Mouse (Mus musculus) bone marrow, adult 2 months (tissue): ENCODE data around the gene Hist1h4f. TPM values are rescaled to one million over a fixed set of nuclear protein-coding genes. Genes with fewer than 3 reads are reported as not detected.

Experiments used
- H3K27ac ChIP-seq: fragments of 200-500 bp; 2 replicates; pipeline ENCODE4 v1.5.1; 2012; ENCODE audit warnings: low read depth, mild to moderate bottlenecking, control low read depth, inconsistent platforms, low read length; ENCODE audit not compliant: control insufficient read depth, poor library complexity, insufficient read depth
- H3K4me1 ChIP-seq: fragments of 200-500 bp; 2 replicates; pipeline ENCODE4 v1.6.1; 2011; ENCODE audit warnings: low read length; ENCODE audit not compliant: control insufficient read depth, insufficient read depth
- H3K4me3 ChIP-seq: fragments of 200-500 bp; replicated peaks from 2 replicates; pipeline ENCODE3; 2011; ENCODE audit warnings: mild to moderate bottlenecking, low read depth, low read length, control low read depth; ENCODE audit not compliant: control insufficient read depth
- CTCF ChIP-seq: fragments of 200-500 bp; IDR thresholded peaks from 2 replicates; pipeline ENCODE4 v1.5.1; 2011; ENCODE audit warnings: low read length, control low read depth; ENCODE audit not compliant: control insufficient read depth, insufficient read depth
- POLR2A ChIP-seq: fragments of 200-500 bp; IDR thresholded peaks from 2 replicates; pipeline ENCODE4 v1.6.1; 2011; ENCODE audit warnings: low read depth, mild to moderate bottlenecking, control low read depth, low read length, borderline replicate concordance; ENCODE audit not compliant: control insufficient read depth
- WGBS: fragments of 180-500 bp; shearing (Covaris S2); methylation state at CpG from one replicate; pipeline ENCODE4 v1.1.7; 2018; 5-methylcytosine and 5-hydroxymethylcytosine counted together
- polyA plus RNA-seq: library from polyadenylated mRNA; stranded (reverse); fragments of >200 nt; gene quantifications from 2 replicates; pipeline ENCODE4 v1.2.4, GENCODE M21; 2011; ENCODE audit warnings: low replicate concordance; ENCODE audit not compliant: missing spikeins, insufficient read depth, insufficient read length

Hist1h4f gene
- polyA plus RNA-seq, 1 experiment, result 284 TPM

DNA sequence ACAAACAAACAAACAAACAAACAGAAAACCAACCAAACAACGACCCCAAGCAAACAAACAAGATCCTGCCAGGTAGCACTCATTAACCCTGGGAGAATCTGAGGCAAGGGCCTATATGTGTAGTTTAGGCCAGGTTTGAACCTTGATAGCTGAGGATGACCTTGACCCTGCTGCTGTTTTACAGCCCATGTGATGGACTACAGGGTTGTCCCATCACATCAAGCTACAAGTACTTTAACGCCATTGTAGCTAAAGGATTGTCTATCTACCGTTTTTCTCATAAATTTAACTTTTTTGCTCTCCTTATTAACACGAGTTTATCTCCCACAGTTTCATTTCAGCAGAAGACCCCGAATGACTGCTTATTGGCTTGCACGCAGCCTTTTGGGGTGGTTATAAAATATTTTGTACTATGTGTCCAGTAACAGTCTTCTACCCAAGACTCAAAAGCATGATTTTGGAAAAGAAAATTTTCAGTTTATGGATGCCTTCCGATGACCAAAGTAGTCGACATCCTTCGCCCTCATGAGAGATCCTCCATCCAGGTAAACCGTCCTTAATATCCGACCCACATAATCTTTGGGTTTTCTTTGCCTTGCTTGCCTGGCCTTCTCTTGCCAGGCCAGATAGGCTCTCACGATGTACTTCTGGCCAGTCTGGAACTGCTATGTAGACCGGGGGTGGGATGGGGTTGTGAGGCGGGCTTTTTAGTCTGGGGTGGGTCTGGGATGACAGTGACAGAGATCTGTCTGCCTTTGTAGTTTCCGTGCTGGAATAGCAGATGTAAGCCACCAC is 35.4 kb downstream of the Hist1h4f start:
- 72% methylated on average over 15 of the region's 15 CpGs for WGBS
- TF ChIP-seq CTCF, result no peak
- no peak for TF ChIP-seq POLR2A
- no peaks in the 10 kb centered on the region; the same call in 1 of the 2 replicates for H3K4me1 ChIP-seq
- no peak overlapping the region for H3K27ac ChIP-seq
- H3K4me3 ChIP-seq, result no peak overlapping the region

DNA sequence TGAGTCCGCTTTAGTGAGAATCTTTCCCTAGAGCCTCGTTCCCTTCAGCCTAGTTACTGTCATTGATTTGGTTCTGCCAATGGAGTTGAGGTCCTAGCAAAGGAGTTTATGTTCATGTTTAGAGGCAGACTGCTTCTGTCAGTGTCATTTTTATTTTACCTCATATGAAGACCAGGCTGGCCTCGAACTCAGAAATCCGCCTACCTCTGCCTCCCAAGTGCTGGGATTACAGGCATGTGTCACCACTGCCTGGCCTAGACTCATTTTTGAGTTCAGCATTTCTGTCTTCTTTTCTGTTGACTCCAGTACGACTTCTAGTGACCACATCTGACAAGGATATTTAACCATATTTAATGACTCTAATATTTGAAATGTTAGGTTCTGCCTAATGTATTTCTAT is 36.2 kb downstream of the Hist1h4f start:
- TF ChIP-seq POLR2A (no peak), CTCF (no peak)
- H3K4me1 ChIP-seq, result no peaks in the 10 kb centered on the region; the same call in 1 of the 2 replicates
- 76% methylated on average over 5 of the region's 5 CpGs for WGBS
- H3K27ac ChIP-seq, result no peak overlapping the region
- H3K4me3 ChIP-seq, result no peak overlapping the region

DNA sequence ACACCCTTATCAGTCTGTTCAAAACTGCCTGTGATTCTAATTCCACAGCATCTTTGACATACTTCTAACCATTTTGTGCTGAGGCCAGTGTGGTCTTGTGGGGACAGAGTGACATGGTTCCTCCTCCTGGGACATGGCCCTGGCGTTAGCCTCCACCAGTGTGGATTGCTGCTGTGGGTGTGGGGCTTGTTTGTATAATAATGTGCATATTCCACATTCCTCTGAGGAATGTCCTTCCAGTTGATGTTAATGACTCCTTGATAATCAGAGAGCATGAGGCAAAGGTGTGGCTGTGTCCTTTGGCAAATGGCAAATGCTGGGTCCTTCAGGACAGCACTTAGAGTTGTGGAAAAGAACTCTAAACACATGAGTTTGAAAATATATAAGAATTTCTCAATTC is 37.9 kb downstream of the Hist1h4f start:
- TF ChIP-seq POLR2A (no peak), CTCF (no peak)
- 88% methylated on average over 1 of the region's 1 CpGs for WGBS
- Histone ChIP-seq H3K4me1 (no peaks in the 10 kb centered on the region; the same call in 1 of the 2 replicates), H3K4me3 (no peak overlapping the region), H3K27ac (no peak overlapping the region)

DNA sequence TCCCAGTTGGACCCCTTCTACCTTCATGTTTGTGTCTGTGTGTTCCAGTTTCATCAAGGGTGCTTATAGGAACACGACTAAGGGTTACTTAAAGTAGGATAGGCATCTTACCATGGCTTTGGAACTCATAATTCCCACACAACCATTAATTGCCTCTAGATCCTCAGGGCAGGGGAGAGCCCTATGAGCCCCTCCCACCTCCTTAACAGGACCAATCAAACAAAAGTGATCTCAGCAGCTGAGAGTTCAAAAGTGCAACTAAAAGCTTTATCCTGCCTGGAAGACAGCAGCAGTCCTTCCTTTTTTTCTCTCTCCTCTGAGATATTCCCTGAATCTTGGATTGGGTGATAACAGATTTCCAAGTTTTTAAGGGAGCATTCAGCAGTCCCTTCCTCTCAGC is 41.3 kb downstream of the Hist1h4f start:
- 57% methylated on average over 1 of the region's 1 CpGs for WGBS
- Histone ChIP-seq H3K4me1 (no peaks in the 10 kb centered on the region), H3K27ac (no peak overlapping the region), H3K4me3 (no peak overlapping the region)
- TF ChIP-seq CTCF, result no peak
- TF ChIP-seq POLR2A, result no peak

DNA sequence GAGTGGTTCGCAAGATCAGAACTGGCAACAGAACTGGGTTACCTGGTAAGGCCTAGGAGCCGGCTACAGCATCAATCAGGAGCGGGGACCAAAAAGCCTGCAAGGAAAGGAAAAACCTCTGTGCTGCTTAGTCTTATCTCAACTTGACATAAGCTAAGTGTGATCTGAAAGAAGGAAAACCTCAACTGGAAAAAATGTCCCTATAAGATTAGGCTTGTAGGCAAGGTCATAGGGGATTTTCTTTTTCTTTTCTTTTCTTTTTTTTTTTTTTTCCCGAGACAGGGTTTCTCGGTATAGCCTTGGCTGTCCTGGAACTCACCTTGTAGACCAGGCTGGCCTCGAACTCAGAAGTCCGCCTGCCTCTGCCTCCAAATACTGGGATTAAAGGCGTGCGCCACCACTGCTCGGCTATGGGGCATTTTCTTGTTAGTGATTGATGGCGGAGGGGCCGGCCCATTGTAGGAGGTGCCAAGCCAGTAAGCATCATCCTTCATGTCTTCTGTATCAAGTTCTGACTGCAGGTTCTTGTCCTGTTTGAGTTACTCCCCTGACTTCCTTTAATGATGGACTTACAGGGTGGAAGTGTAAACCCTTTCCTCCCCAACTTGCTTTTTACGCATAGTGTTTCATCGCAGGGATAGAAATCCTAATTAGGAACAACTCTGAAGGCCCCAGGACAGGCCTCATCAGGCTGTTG is 44.5 kb downstream of the Hist1h4f start:
- no peak overlapping the region for H3K27ac ChIP-seq
- no peaks in the 10 kb centered on the region; the same call in 1 of the 2 replicates for H3K4me1 ChIP-seq
- 65% methylated on average over 14 of the region's 14 CpGs for WGBS

DNA sequence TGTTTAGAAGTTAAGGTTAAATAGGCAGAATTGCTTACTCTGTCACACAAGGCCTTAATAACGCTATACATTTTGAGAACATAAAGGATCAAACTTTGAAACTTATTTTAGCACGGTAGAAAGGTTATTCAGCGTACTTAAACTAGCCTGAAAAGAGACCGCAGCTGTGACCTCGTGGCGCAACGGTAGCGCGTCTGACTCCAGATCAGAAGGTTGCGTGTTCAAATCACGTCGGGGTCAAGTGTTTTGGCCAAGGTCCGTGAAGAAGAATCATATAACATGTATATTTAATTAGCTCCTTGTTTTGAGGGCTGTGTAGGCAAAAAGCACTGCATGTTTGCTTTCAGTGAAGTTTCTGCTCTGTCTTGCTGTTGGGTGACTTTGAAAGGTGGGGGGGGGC is 45.1 kb downstream of the Hist1h4f start:
- H3K4me3 ChIP-seq, result no peak overlapping the region
- H3K4me1 ChIP-seq, result no peaks in the 10 kb centered on the region; the same call in 1 of the 2 replicates
- TF ChIP-seq CTCF (no peak), POLR2A (no peak)
- 57% methylated on average over 13 of the region's 13 CpGs for WGBS
- H3K27ac ChIP-seq, result no peak overlapping the region

More for the DNA sequence above, 44.5 kb downstream of the Hist1h4f start:
- H3K4me3 ChIP-seq, result no peak overlapping the region
- no peak for TF ChIP-seq CTCF
- no peak for TF ChIP-seq POLR2A

DNA sequence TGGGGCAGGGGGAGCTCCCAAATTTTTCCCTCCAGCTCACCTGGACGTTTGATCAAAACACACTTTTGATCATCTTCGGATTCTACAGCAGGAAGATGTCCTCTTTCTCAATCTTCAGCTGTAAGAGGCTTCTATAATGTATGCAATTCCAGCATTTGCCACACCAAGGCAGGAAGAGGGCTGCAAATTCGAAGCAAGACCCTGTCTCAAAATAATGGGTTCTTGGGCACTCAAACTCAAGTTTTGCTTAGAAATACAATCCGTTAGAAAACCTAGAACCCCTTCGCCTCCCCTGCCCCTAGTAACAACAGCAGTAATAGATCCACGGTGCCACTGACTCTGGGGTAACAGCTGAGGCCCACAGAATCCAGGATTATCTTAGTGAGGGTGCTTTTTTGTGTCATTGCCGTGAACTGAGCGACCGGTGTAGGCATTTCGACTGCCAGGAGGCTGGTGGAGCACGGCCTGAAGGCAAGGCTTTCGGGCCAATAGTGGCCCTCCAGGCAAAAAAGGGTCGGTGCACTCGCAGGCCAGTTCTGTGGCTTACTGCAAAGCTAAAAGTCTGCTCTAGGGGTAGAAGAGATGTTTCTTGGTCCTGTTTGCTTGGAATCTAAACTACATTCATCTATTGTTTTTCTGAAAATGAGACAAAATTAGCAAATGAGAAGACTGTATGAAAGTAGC is 45.6 kb downstream of the Hist1h4f start:
- no peak overlapping the region for H3K4me3 ChIP-seq
- TF ChIP-seq CTCF, result no peak
- TF ChIP-seq POLR2A, result no peak
- WGBS, result 63% methylated on average over 14 of the region's 14 CpGs
- H3K27ac ChIP-seq, result no peak overlapping the region
- H3K4me1 ChIP-seq, result no peaks in the 10 kb centered on the region; the same call in 1 of the 2 replicates

DNA sequence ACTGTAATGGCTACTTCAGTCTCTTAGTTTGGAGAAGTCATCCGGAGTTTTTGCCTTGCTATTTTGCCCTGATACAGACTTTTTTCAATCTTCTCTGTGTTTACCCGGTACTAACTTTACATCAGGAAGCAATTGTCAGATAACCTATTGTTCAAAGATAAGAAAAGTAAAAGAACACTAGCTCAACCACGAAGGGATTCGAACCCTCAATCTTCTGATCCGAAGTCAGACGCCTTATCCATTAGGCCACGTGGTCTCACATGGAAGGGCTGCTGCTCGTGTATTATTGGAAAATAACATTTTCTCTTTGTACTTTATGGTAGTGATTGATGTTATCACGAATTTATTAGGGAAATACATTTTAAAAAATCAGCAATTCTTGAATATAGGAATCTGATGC is 47.7 kb downstream of the Hist1h4f start:
- Histone ChIP-seq H3K4me1 (no peaks in the 10 kb centered on the region; the same call in 1 of the 2 replicates), H3K27ac (no peak overlapping the region), H3K4me3 (no peak overlapping the region)
- no peak for TF ChIP-seq CTCF
- no peak for TF ChIP-seq POLR2A
- 9% methylated on average over 9 of the region's 9 CpGs for WGBS
